Mouse (Mus musculus) lung, postnatal 25 days (tissue): ENCODE data around the gene AU018091.
"Not testable (repeated sequence)": the region's sequence is repeated elsewhere in the genome, so short reads cannot be mapped to it uniquely, and the experiment has no call there.

ENCODE experiments used
- DNase-seq: peaks from one replicate; pipeline ENCODE4 v3.0.0; 2022; ENCODE audit warnings: low spot score

Gene AU018091

DNA sequence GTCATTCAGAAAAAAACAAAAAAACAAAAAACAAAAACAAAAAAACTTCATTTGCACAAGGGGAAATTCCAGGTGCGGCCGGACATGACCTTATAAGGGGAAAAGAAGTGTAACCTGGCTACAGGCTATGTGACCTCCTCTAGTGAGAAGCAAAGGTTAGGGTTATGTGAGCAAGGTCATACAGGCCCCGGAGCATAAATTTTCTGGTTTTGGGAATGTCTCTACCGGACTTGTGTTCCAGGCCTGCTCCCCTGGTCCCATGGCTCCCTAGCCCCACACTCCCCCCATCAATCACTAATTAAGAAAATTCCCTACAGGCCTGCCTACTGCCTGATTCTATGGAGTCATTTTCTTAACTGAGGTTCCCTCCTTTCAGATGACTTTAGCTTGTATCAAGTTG, 2.7 kb downstream of the AU018091 start:
- DNase-seq, result no peak

DNA sequence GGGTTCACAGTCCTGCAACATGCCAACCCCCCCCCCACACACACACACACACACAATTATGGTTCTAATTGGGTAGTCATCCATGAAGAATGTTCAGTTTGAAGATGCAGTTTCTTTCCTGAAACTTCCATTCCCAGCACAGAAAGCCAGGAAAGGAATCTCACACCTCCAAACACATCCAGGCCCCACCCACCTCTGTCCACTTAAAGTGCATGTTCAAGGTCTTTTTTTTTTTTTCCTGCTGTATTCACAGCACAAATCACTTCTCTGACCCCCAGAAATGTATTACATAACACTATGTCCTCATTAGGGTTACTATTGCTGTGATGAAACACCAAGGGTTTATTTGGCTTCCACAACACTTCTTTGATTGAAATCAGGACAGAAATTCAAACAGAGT, 4.0 kb downstream of the AU018091 start:
- DNase-seq, result no peak

DNA sequence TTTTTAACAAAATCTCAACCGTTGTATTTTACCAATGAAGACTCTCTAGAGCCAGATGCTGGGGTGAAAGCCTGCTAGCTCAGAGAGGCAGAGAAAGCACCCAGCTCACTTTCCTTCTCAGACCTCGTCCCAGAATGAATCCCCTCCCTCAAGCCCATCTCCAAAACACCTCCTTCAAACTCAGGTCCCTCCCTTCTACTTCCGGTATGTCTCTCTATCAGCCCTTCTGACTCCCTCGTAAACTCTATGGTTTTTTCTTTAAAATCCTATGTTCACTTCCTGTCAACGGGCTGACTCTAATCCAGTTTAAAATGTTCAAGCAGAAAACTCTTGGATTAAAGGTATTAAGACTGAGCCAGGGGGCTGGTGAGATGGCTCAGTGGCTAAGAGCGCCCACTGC, 4.6 kb downstream of the AU018091 start:
- no peak for DNase-seq

DNA sequence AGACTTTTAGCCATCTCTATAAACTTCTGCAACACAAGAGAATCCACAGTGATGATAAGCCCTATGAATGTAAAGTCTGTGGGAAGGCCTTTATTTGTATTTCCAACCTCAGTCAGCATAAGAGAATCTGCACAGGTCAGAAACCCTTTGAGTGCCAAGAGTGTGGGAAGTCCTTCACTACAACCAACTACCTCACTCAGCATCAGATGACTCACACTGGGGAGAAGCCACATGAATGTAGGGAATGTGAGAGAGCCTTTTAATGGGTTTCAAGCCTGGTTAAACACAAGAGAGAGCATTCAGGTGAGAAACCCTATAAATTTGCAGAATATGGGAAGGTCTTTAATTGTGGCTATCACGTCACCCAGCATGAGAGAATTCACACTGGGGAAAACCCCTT, 18.6 kb downstream of the AU018091 start:
- DNase-seq, result no peak

DNA sequence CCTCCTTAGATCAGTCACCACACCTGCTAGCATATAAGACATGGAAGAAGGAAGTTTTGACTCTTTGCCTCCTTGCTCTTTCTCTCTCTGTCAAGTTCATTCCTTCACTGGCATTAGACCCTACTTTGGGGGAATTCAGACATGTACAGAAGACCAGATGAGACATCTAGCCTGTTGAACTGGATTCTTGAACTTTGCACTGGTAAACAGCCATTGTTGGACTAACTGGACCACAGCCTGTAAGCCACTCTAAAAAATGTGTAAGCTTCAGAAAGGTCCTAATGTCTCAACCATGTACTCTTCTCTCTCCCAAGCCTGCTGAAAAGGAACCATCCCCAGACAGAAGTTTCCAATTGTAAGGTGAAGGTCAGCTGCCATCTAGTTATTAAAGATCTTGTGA, 22.9 kb downstream of the AU018091 start:
- DNase-seq, result no peak

DNA sequence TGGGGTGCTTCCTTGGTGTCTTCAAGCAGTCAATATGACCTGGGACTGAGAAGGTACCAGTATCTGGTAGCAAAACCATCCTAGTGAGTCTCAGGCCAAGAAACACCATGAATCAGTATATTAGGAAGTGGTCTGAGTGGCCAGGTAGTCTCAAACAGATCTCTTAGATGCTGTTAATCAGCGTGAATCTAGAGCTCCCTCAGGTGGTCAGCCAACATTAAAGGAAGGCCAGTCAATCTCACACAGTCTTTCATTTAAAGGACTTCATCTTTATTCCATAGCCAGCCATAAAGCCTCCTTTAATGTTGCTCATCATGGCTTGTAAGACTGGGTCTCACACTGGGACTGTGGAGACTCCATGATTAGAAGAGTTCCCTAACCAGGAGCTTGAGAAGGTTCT, 25.7 kb downstream of the AU018091 start:
- DNase-seq, result no peak

DNA sequence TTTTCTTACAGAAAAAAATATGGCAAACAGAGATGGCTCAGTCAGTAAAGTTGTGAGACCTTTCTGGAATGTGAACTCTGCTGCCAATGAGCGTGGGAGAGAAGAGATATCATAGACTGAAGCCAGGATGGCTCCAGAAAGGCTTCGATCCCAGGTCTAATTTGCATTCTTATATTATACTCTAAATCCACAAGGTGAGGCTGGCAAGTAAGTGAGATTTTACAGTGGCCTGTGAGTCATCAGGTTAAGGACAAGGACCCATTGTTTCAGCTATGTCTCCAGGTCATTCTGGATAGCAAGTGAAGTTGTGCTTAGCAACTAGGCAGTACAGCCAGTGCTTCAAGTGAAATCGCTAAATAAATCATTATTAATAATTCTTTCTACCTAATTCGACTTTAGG, 33.4 kb downstream of the AU018091 start:
- DNase-seq, result no peak

DNA sequence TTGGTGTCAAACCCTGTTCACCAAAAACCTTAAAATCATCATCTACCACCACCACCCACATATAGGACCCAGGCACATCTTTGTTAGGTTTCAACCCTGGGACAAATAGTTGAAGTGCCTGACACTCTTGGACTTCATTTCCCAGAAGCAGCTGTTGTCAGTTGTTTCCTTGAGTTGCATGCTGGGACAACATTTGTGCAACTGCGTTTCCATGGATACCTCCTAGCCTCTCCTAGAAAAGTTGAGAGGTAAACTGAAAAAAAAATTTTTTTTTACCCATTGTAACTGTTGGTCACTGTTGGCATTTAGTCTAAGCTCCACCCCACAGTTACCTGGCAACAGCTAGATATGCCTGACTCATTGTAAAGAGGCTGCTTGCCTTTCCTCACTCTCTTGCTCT, 34.3 kb downstream of the AU018091 start:
- DNase-seq, result no peak

DNA sequence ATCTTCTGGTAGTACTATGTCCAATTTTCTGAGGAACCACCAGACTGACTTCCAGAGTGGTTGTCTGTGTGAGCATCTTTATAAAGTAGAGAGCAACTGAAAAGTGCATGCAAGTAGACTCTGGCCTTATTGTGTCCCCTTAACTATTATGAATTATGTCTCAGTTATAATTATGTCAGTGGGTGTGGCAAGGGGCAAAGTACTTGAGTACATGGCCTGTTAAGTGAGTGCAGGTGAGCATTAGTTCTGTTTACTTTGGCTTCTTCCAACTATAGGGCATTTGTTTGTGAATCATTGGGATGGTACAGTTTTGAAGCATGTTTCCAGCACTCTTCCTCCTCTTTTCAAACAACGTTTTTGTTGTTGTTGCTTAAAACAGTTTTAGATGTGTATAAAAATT, 38.7 kb downstream of the AU018091 start:
- DNase-seq, result no peak

DNA sequence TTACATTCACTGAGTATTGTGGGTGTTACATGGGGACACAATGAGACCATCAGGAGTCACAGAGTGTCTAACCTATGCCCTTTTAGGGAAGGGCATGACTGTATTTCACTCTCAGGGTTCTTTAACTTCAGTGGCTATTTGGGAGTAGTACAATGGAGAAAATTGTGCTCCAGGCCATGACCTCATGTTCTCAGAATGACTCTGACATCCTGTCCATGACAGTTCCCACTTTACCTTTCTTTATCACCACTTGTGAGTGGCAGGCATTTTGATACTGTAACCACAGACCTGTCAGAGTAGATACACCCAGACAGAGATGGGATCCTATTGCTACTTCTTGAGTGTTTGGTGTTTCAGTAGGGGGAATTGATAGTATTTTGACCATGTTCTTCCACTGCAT, 40.4 kb downstream of the AU018091 start:
- not testable (repeated sequence) for DNase-seq

DNA sequence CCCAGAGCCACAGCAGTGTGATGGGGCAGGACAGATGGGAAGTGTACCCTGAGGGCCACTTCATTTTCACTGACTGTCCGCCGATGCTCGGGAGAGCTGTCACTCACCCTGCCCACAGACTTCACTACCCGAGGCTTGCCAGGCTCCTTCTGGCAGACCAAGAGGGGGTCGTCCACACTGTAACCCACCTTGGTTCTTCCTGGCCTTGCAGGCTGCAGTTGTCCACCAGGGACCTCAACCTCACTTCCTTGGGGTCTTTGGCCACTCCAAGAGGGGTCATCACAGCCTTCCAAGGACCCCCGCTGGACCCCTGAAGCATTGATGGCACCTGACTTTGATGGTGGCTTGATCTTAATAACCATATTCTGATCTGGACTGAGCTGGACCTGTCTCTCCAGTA, 57.8 kb downstream of the AU018091 start:
- DNase-seq, result not testable (repeated sequence)

DNA sequence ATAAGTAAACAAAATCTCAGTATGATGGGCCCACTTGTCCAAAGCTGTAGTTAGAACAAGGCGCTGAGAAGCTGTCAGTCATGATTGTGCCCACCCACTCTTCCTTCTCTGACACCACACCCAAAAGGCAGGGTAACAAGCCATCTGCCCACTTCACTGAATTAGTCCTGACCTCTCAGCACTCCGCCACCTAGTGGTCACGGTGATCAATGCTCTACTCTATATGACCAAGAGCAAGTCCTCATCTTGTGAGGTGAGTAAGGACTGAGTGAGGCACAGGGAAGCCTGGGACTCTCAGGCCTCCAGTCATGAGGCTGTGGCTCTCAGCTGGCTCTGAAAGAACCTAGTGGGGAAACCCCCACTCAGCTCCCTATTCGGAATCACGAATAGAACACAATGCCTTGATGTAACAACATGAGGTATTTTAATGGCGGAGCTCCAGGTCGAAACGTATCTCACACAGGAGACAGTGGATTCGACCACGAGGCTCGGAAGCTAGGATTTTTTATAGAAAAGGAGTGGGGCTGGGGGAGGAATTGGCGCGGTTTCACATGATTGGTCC, 62.4 kb downstream of the AU018091 start:
- DNase-seq, result not testable (repeated sequence)
